Mouse (Mus musculus) urinary bladder, postnatal 25 days (tissue): ENCODE measurements at regions not wholly inside any gene's neighbourhood (a gene's known extent, or its start where the extent isn't known, plus 50 kb on each side); places are given as distances from the start of the nearest gene placed in this dataset.

ENCODE experiments used
- DNase-seq: peaks from one replicate; pipeline ENCODE4 v3.0.0; 2022; ENCODE audit warnings: low spot score

DNA sequence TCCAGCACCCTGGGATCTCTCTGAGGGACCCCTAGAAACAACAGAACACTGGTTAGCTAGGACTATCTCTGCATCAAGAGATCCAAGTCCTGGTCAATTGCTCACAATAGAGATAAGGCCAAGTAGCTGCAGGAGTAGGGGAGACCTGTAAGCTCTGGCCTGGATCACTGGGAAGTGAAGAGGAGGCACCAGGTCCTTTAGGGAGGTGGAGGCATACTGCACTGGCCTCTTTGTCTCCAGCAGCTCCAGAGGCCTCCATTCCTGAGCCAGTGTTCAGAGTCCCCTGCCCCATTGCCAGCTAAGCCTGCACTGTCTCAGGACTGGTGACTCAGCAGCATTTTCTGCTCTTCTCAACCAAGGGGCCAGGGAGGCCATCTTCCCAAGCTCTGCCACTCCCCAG lies 262.3 kb upstream of the Gm4791 start:
- no peak for DNase-seq

DNA sequence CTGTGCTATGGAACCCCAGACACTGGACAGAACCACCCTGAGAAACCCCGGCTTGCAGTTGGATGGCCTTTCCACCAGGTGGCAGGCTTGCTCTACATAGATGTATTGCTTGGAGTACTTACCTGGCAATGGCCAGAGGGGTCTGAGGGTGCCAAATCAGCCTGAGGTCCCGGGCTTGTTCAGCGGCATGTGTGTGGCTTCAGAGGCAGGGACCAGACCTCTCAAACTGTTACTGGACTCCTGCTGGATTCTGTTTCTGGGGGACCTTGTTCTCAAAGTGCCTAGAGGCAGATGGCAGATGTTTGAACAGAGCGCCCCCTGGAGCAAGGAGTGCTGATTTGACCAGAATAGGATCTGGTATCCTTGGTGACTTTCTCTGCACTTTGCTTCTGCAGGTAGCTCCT lies 262.9 kb upstream of the Gm4791 start:
- DNase-seq: peak; percentile 83

DNA sequence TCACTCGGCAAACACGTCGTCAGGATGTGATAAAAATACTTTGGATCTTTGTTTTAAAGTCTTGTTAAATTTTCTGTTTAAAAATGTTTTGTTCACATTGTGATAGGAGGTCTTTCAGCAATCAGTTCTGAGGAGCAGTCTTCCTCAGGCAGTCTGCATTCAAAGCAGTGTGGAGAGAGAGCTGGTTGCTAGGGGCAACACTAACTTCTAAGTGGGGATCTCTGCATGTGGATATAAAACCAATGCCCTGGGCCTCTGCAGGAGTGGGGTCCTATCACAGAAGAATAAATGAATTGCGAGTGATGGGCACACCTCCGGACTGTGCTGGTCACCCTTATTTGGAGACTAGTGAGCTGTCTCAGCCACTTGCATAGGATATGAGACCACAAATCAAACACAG lies 270.1 kb upstream of the Gm4791 start:
- DNase-seq: no peak

DNA sequence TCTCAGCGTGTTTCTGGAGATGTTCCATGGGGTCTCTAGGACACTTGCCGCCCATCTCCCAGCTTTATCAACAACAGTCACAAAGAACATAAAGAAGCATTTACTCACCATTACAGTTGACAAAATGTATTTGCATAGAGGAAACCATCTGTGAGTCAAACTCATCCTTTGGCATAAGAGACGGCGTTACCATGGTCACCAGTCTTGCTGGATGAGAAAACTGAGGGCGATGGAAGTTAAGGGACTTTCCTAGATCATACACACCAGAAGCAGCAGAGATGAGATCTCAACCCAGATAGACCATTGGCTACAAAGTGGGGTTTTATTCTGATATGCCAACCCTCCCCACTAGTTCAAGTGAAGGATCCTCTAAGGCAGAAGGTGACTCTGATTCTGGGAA lies 274.3 kb upstream of the Gm4791 start:
- no peak for DNase-seq

DNA sequence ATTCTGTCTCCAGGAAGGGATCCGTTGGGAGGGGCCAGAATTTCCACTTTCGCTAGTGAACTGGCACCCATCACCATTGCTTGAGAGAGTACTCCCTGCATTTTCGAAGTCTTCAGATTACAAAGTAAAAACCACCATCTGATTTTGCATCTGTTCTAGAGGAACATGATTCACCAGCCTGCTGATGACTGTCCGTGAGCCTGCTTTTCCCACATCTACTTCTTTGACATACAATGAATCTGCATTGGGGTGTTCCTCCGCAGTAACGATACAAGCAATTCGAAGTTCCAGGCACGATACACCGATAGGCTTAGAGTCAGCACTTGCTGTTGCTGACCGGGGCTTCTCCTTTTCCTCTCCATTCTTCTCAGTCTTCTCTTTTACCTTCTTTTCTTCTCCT lies 285.1 kb upstream of the Gm4791 start:
- DNase-seq: no peak

DNA sequence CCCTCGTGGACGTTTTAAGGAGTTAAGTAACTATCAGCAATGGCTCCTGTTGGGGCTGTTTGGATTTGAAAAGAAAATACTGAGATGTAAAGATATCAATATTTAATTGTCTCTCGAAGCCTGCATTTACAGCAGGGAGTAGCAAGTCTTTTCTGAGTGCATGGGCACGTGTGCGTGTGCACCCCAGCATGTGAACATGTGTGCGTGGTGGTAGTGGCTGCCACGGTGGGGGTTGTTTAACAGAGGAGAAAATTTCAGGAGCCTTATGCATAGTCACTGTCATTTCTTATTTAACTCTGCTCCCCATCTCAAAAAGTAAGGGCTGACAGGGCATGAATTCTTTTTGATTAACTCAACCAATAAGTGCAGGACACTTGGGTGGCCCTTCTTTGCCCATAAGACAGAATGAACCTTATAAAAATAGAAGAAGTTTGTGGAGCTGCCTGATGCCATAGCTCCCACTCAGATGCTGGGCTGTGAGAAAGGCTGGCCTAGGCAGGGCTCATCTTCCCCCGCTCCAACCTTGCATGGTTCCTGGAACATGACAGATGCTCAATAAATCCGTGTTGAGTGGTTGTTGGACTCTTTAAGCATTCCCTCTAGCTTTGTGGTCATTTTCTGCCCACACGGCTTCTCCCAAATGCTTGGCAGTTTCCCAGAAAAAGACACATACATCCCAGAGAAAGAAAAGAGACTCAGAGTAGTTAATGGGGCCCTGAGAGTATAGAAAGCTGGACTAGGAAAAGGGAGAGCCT lies 294.2 kb upstream of the Gm4791 start:
- DNase-seq: no peak

DNA sequence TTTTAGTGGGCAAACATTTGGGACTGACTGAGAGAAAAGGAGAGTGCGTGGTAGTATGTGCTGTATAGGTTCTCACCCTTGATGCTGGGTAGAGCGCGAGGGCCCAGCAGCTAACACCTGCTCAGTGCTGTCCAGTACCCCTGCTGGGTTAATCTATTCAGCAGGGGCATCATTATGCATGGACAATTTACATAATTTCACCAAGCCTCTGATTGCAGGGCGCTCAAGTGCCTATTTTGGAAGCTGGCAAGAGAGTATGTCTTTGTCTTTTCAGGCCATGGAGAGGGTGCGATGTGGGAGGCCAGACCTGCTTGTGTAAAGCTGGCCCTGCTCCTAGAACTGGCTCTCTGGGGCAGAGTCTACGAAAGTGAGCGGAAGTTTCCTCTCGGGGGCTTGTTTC lies 294.9 kb upstream of the Gm4791 start:
- no peak for DNase-seq

DNA sequence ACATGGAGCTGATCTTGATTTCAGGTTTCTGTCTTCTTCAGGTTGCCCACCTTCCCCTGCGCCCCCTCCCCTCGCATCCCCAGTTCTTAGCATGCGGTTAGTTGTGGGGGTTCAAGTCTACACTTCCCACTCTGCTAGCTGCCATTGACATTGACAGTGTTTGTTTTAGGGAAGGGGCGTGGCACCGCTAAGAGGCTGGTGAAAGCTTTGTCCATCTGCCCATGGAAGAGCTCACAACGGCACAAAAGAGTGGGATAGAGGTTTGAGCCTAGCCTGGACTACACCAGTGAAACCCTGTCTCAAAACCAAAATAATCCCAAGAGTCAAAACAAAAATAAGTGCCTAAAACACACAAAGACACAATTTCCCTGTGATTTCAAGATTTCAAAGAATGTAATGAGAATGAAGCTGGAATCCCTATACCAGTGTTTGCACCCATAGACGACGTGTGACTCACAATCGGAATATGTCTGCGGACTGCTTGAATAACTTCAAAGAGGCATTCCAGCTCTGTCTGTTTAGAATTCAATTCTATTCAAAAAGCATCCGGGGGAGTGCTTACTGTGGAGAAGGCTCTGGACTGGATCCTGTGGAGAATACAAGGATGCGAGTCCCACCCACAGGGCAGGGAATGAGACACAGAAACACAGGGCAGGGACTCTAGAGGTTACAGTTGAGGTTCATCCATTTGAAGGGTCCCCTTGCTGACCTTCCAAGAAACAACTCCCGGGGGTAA lies 295.5 kb upstream of the Gm4791 start:
- DNase-seq: no peak

DNA sequence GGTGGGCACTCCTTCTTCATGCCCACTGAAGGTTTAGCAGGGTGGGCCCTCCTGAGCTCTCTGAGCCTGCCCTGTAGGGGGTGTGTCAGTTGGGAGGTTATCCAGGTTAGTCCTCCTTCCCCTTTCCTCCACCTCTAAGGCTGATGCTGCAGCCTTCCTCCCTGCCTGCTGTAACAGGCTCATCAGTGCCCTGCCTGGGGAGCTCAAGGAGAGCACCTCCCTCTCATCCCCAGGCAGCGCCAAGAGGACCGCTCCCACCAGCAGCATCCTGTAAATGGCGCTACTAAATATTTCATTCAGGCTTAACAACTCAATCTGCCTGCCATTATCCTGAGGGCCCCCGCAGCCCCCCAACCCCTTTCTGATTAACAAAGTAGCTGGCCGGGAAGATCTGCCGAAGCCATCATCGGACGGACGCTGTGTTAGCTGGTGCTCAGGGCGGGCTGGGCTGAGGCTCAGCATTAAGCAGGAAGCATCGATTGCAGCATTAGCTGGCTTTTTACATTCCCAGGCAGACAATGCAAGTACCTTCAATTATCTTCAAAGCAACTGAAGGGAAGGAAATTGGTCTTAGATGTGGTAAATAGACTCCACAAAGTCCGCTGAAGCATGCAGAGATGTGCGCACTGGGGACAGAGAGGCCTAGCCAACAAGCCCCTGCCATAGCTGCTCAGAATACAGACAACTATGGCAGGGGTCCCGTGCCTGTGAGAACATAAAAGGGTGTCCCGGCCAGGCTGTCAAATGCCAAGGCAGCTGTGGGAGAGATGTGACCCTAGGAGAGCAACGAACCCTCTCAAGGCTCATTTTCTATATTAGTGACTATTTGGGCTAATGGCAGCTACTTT lies 296.3 kb upstream of the Gm4791 start:
- DNase-seq: no peak

DNA sequence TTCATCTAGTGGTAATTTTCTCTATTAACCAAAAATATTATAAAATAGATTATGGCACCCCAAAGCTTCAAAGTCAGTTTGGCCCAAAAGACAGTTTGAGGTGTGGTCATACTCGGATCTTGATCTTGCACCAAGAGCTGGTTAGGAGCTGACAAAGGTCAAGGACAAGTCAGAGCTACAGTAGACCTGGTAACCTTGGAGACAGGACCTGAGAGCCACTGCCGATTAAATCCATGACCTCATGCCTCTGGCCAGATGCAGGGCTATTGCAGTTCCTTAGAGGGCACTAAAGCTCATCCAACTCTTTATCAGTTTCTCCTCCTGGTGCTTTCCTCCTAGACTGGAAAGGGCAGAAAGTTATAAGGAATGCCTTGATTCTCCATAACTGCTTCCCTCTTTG lies 302.4 kb upstream of the Gm4791 start:
- no peak for DNase-seq

DNA sequence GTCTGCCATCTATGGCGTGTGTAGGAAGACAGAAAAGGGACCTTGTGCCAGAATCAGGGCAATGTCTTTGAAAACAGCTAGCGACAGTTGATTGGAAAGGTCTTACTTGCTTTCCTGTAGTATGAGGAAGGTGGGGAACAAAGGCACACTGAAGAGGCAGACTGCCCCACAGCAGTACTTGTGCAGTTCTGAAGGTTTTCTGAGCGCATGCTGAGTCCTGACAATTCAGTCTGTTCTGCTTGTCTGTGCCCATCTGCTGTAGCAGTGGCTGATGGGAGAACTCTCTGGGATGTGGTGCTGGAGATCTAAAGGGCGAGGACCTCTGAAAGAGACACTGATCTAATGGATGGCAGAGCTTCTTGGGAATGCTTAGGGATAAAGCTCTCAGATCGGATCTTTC lies 309.2 kb upstream of the Gm4791 start:
- DNase-seq: no peak

DNA sequence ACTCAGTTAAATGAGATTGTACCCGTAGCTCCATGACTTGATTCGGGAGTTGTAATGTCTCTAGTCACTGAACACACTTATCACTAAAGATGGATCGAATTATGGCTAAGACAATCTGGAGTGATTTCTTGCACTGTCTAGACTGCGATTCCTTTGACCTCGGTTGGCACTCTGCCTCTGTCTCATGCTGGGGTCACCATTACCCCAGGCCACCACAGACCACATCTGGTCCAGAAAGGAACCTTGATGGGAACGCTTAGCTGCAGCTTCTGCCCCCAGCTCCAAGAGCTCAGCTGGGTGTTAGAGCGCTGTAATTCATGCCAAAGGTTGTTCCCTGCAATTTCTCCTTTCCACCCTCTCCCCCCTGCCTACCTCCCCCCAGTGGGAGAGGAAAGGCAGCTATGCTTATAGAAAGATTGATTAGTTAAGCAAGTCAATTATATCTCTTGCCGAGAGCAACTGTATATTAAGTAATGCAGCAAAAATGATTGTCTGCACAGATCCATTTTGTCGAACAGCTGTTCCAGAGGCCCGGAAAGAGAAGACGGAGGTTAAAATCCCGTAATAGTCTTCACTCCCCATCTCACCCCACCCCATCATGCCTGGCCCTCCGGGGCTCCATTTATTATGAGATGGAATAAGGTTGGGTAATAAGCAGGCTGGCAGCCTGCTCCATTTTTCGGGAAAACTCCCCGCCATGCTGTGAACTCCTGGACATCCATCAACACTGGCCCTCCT lies 314.3 kb upstream of the Gm4791 start:
- DNase-seq: no peak

DNA sequence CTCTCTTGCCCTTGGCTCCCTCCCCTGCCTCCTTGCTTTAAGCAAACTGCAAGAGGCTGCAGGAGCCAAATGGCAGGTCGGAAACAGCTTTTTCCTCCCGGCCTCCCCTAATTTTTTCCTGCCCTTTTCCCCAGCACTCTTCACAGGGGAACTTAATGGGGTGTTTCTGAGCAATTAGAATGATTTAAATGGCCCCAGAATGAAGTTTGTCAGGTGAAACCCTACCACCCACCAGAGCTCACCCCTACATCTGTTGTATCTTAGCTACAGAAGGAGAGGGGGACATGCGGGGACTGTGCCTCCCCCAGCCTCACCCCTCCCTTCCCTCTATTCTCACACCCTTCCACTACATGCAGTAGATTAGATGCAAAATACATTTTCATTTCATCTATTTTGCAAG lies 326.5 kb upstream of the Gm4791 start:
- no peak for DNase-seq

DNA sequence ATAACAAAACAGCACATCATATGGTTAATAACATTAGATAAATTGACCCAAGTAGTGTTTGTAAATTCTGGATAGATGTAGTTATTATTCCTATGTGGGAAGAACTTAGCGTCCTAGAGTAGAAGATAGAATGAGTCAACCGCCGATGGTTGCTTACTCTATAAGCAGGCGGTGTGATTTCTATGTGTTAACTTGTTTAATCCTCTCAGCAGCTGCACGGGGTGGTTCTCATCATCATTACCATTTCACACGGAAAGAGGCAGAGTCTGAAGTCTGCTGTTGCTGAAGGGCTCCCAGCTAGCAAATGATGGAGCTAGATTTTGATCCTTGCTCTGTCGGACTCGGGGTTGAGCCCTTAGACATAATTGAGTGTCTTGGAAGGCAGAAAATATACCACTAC lies 334.6 kb upstream of the 4931429L15Rik start:
- DNase-seq: no peak

DNA sequence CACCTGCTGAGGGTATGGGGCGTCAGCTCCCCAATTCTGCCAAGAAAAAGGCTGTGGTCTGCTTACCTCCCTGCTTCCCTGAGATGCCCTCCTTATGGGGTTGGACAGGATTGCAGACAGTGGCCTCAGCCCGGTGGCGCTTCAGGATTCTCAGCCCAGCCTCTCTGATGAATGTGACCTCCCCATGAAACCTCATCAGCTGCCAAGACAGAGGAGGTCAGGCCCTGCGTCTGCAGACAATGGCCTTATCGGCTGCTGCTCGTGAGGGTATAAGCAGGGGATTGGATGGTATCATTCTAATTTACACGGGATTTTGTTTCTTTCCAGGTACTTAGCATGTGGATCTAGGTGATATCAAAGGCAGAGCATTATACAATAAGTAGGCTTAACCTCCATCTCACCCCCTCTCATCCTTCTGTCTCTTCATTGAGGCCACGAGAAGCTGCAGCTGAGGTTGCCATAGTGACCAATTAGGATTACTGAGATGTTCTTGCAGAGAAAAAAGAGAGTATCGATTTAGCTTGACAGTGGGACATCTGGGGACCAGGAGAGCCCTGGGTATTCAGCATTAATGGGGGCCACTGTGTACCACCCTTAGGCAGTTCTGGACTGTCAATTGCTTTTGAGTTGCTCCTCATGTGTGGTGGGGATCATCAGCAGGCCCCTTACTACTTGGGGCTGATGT lies 327.6 kb upstream of the 4931429L15Rik start:
- DNase-seq: no peak

DNA sequence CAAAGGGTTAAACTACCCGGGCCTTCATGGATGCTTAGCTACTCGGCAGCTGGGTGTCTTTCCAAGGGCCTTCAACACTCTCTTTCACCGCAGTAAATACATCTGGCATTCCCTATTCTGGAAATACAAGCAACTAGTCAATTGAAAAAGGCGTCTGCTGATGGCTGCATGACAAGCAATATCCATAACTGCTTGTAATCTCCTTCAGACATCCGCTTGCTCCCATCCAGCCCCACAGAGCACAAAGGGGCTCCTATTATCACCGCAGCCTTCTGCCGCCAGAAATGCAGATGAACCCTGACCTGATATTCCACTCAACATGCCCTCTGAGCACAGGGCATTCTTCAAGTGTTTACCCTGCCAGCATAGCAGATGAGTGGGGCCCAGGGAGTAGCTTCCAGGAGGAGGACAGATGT lies 325.7 kb upstream of the 4931429L15Rik start:
- DNase-seq: no peak

DNA sequence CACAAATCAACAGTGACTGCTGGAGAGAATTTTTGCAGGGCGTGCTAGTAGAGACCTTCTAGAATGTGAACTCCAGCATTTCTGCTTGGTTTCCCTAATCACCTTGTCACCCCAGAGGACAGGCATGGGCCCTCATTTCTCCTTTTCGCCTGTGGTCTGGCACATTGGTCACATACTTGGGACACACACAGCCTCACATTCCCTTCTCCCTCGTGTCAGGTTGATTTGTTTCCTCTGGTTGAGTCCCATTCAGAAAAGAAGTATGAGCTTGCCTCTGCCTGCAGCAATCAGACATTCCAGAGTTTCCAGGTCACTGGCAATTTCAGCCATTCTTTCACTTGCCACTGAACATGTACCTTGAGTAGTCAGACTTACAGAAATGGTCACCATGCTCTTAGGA lies 323.8 kb upstream of the 4931429L15Rik start:
- DNase-seq: no peak

DNA sequence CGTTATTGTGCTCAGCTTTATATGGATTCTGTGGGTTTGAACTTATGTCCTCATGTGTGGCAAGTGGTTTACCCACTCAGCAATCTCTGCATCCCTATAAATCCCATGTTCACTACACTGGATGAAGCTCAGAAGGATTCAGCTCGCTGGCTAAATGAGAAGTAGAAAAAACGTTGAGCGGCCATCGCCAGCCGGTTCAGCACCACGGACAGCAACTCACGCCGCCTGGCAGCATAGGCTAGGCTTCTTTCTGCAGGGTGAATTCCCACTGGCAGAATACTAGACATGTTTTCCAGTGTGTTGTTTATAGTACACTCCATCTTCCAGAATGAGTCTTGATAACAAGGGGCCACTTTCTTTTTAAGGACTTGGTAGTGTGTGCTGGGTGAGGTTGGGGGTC lies 322.9 kb upstream of the 4931429L15Rik start:
- DNase-seq: peak; percentile 41

DNA sequence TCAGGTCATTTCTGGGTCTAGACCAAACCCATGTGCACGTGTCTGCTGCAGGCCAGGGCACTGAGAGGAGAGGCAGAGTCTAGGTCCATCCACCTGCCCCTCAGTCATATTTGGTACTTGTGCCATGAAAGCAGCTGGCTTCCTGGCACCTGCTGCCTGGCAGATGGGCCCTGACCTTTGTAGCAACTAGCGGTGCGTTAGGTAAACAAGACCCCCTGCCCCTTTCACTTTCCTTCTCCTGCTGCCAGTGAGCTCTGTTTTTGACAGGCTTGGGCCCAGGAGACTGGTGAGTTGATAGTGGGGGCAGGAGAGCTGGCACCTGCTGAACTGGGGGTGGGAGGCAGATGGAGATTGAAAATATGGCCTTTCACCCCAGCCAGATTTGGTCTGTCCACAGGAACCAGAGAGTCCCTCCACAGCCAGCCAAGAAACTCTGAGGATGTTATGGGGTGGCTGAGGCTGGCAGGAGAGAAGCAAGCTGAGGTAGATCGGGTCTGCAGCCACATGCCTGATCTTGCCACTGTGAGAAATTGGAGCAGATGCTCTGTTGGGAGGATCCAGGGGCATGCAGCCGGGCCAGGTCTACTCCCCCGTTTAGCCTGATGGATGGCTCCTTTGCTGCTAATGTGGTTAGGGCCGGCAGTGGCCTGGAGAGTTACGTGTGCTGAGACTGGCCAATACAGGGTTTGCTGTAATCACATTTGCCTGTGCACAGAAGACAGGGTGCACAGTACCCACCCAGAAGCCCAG lies 316.6 kb upstream of the 4931429L15Rik start:
- no peak for DNase-seq

DNA sequence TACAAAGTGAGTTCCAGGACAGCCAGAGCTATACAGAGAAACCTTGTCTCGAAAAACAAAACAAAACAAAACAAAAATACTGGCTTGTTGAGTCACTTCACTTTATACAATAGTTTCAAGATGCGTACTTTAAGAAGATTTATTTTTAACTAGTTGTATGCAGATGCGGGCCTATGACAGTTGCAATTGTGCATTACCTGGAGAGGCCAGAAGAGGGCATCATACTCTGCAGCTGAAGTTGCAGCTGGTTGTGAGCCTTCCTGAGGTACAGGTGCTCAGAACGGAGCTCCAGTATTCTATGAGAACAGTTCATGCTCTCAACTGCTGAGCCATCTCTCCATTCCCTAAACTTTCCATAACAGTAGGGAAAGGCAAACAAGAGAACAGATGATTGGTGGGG lies 314.2 kb upstream of the 4931429L15Rik start:
- no peak for DNase-seq

DNA sequence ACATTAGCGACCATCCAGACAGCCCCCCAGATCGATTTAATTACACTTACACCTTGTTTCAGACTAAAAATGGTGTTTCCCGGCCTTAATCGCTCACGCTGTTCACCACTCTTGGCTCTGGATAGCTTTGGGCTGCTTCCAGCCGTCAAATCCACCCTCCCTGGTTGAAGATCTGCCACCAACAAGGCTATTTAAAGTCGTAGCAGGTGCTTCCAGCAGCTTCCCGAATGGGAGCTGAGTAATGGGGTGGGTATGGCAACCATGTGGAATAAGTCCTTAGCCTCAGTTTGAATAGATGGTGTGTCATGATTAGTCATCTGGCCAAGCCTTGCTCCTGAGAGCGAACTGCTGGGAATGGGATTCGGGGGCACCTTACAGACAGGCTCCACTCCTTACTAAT lies 312.8 kb upstream of the 4931429L15Rik start:
- no peak for DNase-seq
